Comparison of ENCODE assay signal across 22 mouse cellular contexts in genomic region chr5:113814111-113815040, GRCm38 (mm10). TPM values are rescaled to one million over a fixed set of nuclear protein-coding genes. Genes with fewer than 3 reads are reported as not detected.
DNase-seq lines count a peak whose midpoint lies in the region; ATAC-seq and TF ChIP-seq lines count a peak whose summit lies in the region.
"Had no signal": no experiment of that assay in that cellular context is flagged by ENCODE, and none has a peak within 500 bp of the region (broad histone marks: within the 10 kb centered on the region; RNA-seq: fewer than 3 reads in every experiment).

No protein-coding gene starts in this region.

- no peak for TF ChIP-seq CTCF in liver, postnatal 0 days (IDR thresholded peaks at IDR 0.05; ENCODE audit: low read depth)

- H3K27me3 ChIP-seq in liver, postnatal 0 days (ENCODE audit: insufficient read depth, low read length): no peaks in the 10 kb centered on the region
- H3K27me3 ChIP-seq in kidney, embryonic 16.5 days (ENCODE audit: insufficient read depth, low read length): no peaks in the 10 kb centered on the region; the same call in 1 of the 2 replicates
- H3K27me3 ChIP-seq: liver, embryonic 13.5 days; neural tube, embryonic 15.5 days had no signal

- H3K36me3 ChIP-seq in liver, postnatal 0 days (replicated peaks; ENCODE audit: insufficient read depth, low read length): no peaks in the 10 kb centered on the region
- H3K36me3 ChIP-seq in kidney, embryonic 16.5 days (ENCODE audit: insufficient read depth, low read length): no peaks in the 10 kb centered on the region
- H3K36me3 ChIP-seq: liver, embryonic 13.5 days; neural tube, embryonic 15.5 days had no signal

- H3K4me2 ChIP-seq in liver, postnatal 0 days (ENCODE audit: low read depth, low read length): no peak overlapping the region
- H3K4me2 ChIP-seq in kidney, embryonic 16.5 days (replicated peaks; ENCODE audit: low read depth, low read length): no peak overlapping the region
- H3K4me2 ChIP-seq: liver, embryonic 13.5 days; neural tube, embryonic 15.5 days had no signal

- no peak overlapping the region for H3K27ac ChIP-seq in liver, postnatal 0 days (ENCODE audit: low read depth)
- H3K27ac ChIP-seq in kidney, embryonic 16.5 days (ENCODE audit: low read length): no peak overlapping the region
- H3K27ac ChIP-seq: left cerebral cortex, adult 2 months; liver, embryonic 13.5 days; neural tube, embryonic 15.5 days had no signal

- no peak for DNase-seq in liver, postnatal 0 days
- DNase-seq in liver (no peak), A20 (ENCODE audit: low read depth, low spot score) (peak; percentile 83)
- DNase-seq in induced T-regulatory cell, adult 2 months (ENCODE audit: low read depth): peak; percentile 91
- no peak for DNase-seq in right cerebral cortex, postnatal 14 days
- DNase-seq: adrenal gland, adult 2 months; cerebellum, adult 2 months; gastrocnemius, postnatal 14 days; kidney, adult 2 months; layer of hippocampus, adult 9-11 months; liver, embryonic 13.5 days; midbrain, embryonic 14.5 days; right cerebral cortex, postnatal 25 days; thymus, adult 2 months had no signal

- no peak overlapping the region for H3K9ac ChIP-seq in liver, postnatal 0 days (replicated peaks)
- H3K9ac ChIP-seq in kidney, embryonic 16.5 days (replicated peaks; ENCODE audit: low read length): no peak overlapping the region
- H3K9ac ChIP-seq: liver, embryonic 13.5 days; neural tube, embryonic 15.5 days had no signal

- peaks cover 11% of the 10 kb centered on the region; the same call in 1 of the 2 replicates for H3K4me1 ChIP-seq in liver, postnatal 0 days (ENCODE audit: insufficient read depth)
- peaks cover 13% of the 10 kb centered on the region for H3K4me1 ChIP-seq in kidney, embryonic 16.5 days (ENCODE audit: insufficient read depth, low read length)

- 33% methylated on average over 27 of the region's 27 CpGs for WGBS in liver, postnatal 0 days (ENCODE audit: insufficient replicate concordance)
- 31% methylated on average over 27 of the region's 27 CpGs for WGBS in kidney, embryonic 16.5 days

- TF ChIP-seq EP300 in liver, postnatal 0 days (IDR thresholded peaks at IDR 0.05; ENCODE audit: low read depth): no peak

- peak; percentile 15; the same call in 1 of the 2 replicates for ATAC-seq in liver, postnatal 0 days
- peak; percentile 79 for ATAC-seq in CD4-positive, CD25-positive, alpha-beta regulatory T cell, adult 4 months
- ATAC-seq in kidney, embryonic 16.5 days (ENCODE audit: low FRiP score, low TSS enrichment): no peak
- ATAC-seq: forebrain, embryonic 14.5 days; lung, postnatal 0 days had no signal

- no peaks in the 10 kb centered on the region for H3K9me3 ChIP-seq in liver, postnatal 0 days (ENCODE audit: low read length)
- H3K9me3 ChIP-seq in kidney, embryonic 16.5 days (ENCODE audit: low read length): peaks cover 6% of the 10 kb centered on the region; the same call in 1 of the 2 replicates
- H3K9me3 ChIP-seq: liver, embryonic 13.5 days; neural tube, embryonic 15.5 days had no signal

- H3K4me3 ChIP-seq in liver, postnatal 0 days (ENCODE audit: low read depth, low read length): no peak overlapping the region
- H3K4me3 ChIP-seq in kidney, embryonic 16.5 days (ENCODE audit: low read length): no peak overlapping the region
- H3K4me3 ChIP-seq: erythroblast, embryonic 14.5 days; left cerebral cortex, adult 2 months; liver, embryonic 13.5 days; myocyte; neural tube, embryonic 15.5 days had no signal

RNA-seq across cellular contexts. Expression of gene Tmem119, which starts 14.1 kb away (rescaled TPM):
- 3.2 and 3.4 TPM in 2 replicates for polyA plus RNA-seq in liver, postnatal 0 days (2015; fragmentation: Nextera tagmentation; extraction: Ambion mirVana)
- not detected for polyA plus RNA-seq in CD4-positive, CD25-positive, alpha-beta regulatory T cell, adult 4 months (2017; shearing (Covaris generic))
- 46.1 and 51.7 TPM in 2 replicates for polyA plus RNA-seq in kidney, embryonic 16.5 days (2015; fragmentation: Nextera tagmentation; extraction: Ambion mirVana)

RNA-seq across cellular contexts. Expression of gene Selplg, which starts 18.1 kb away (rescaled TPM):
- polyA plus RNA-seq in liver, postnatal 0 days (2015; fragmentation: Nextera tagmentation; extraction: Ambion mirVana): 18.9 and 21.5 TPM in 2 replicates
- polyA plus RNA-seq in CD4-positive, CD25-positive, alpha-beta regulatory T cell, adult 4 months (2017; shearing (Covaris generic)): 100 to 1,000 TPM; 473 to 498 TPM
- 2.4 TPM in 2 replicates for polyA plus RNA-seq in kidney, embryonic 16.5 days (2015; fragmentation: Nextera tagmentation; extraction: Ambion mirVana)
- polyA plus RNA-seq: myocyte had no signal

RNA-seq across cellular contexts. Expression of gene Iscu, which starts 41.8 kb away (rescaled TPM):
- polyA plus RNA-seq in liver, postnatal 0 days (2015; fragmentation: Nextera tagmentation; extraction: Ambion mirVana): 109 TPM in 2 replicates
- 10 to 100 TPM in 1 of 2 experiments, 1 to 10 TPM in 1; 7.1 to 10.8 TPM for polyA plus RNA-seq in CD4-positive, CD25-positive, alpha-beta regulatory T cell, adult 4 months (2017; shearing (Covaris generic))
- polyA plus RNA-seq in kidney, embryonic 16.5 days (2015; fragmentation: Nextera tagmentation; extraction: Ambion mirVana): 107 and 110 TPM in 2 replicates

RNA-seq across cellular contexts. Expression of gene Sart3, which starts 42.1 kb away (rescaled TPM):
- 6.9 and 7.9 TPM in 2 replicates for polyA plus RNA-seq in liver, postnatal 0 days (2015; fragmentation: Nextera tagmentation; extraction: Ambion mirVana)
- 10 to 100 TPM; 13.6 to 15.4 TPM for polyA plus RNA-seq in CD4-positive, CD25-positive, alpha-beta regulatory T cell, adult 4 months (2017; shearing (Covaris generic))
- polyA plus RNA-seq in kidney, embryonic 16.5 days (2015; fragmentation: Nextera tagmentation; extraction: Ambion mirVana): 54.8 and 62.4 TPM in 2 replicates

Comparison
In these comparisons a context has a peak if more than half of its experiments do, and no peak if none do; other contexts are left out.
1. DNase-seq: peak in A20 (single experiment) and induced T-regulatory cell, adult 2 months (single experiment); none in liver, postnatal 0 days (single experiment), liver (single experiment) and right cerebral cortex, postnatal 14 days (single experiment).
2. RNA of gene Tmem119, which starts 14.1 kb away (polyA plus RNA-seq): 46.1 to 51.7 TPM in kidney, embryonic 16.5 days; 3.2 to 3.4 TPM in liver, postnatal 0 days and not detected in CD4-positive, CD25-positive, alpha-beta regulatory T cell, adult 4 months; every median in the first group is over 10 times any median in the second.
3. RNA of gene Selplg, which starts 18.1 kb away (polyA plus RNA-seq): 473 to 498 TPM in CD4-positive, CD25-positive, alpha-beta regulatory T cell, adult 4 months; 18.9 to 21.5 TPM in liver, postnatal 0 days and 2.4 TPM in kidney, embryonic 16.5 days; every median in the first group is over 10 times any median in the second.